Mouse (Mus musculus) MEL-GATA-1-ER (cell line): ENCODE measurements around the gene Hinfp.

ENCODE experiments used
- DNase-seq: peaks from one replicate; pipeline ENCODE4 v3.0.0-alpha.2; 2012; ENCODE audit warnings: low read depth; ENCODE audit errors: extremely low read depth

Hinfp gene

GRCm38 (mm10) chr9:44259014-44259413 lies 46.5 kb downstream of the Hinfp start:
- DNase-seq: no peak

GRCm38 (mm10) chr9:44256213-44256612 lies 49.3 kb downstream of the Hinfp start:
- DNase-seq: no peak

GRCm38 (mm10) chr9:44255136-44255521 lies 50.3 kb downstream of the Hinfp start:
- DNase-seq: no peak

- DNase-seq: no peak
Measured at GRCm38 (mm10) chr9:44254508-44255135, 50.8 kb downstream of the Hinfp start.

- DNase-seq: no peak
Measured at GRCm38 (mm10) chr9:44253441-44253840, 52.0 kb downstream of the Hinfp start.

- no peak for DNase-seq
Measured at GRCm38 (mm10) chr9:44251314-44251713, 54.2 kb downstream of the Hinfp start, which contains the start of gene Pdzd3. Gene Pdzd3, minus strand, starts transcription at chr9:44251471.

- DNase-seq: no peak
Measured at GRCm38 (mm10) chr9:44250445-44250844, 55.0 kb downstream of the Hinfp start.

GRCm38 (mm10) chr9:44249181-44250146 lies 56.0 kb downstream of the Hinfp start:
- no peak for DNase-seq

- DNase-seq: no peak
Measured at GRCm38 (mm10) chr9:44247907-44248306, 57.6 kb downstream of the Hinfp start.

- DNase-seq: no peak
Measured at GRCm38 (mm10) chr9:44243621-44244020, 61.9 kb downstream of the Hinfp start.
